Mouse (Mus musculus) CH12.LX (cell line): ENCODE results near the gene Tgds. TPM values are rescaled to one million over a fixed set of nuclear protein-coding genes. Genes with fewer than 3 reads are reported as not detected.

Source experiments
- DNase-seq: peaks from one replicate; pipeline ENCODE4 v3.0.0-alpha.2; 2013; ENCODE audit errors: extremely low read depth
- H3K27ac ChIP-seq: 2 replicates; pipeline ENCODE4 v1.5.1; 2012; ENCODE audit warnings: low read depth, mild to moderate bottlenecking, control low read depth, moderate library complexity; ENCODE audit not compliant: insufficient read depth
- H3K27me3 ChIP-seq: replicated peaks from 2 replicates; pipeline ENCODE3; 2012; ENCODE audit warnings: inconsistent platforms
- H3K36me3 ChIP-seq, 2 experiments: replicated peaks in 1 of 2; 2 replicates each; pipeline versions ENCODE3 to v1.6.1; 2012; ENCODE audit warnings: inconsistent platforms in 1 of 2, low read length in 1 of 2, mild to moderate bottlenecking in 1 of 2, mixed read lengths in 1 of 2, moderate library complexity in 1 of 2; ENCODE audit not compliant: control insufficient read depth in 1 of 2, insufficient read depth in 1 of 2
- H3K4me1 ChIP-seq, 2 experiments: 2 replicates each; pipeline ENCODE4 v1.6.1; 2012; ENCODE audit warnings: inconsistent platforms in 1 of 2, moderate library complexity in 1 of 2; ENCODE audit not compliant: insufficient read depth in 2 of 2, control insufficient read depth in 1 of 2
- H3K4me2 ChIP-seq: 2 replicates; pipeline ENCODE4 v1.6.1; 2012; ENCODE audit warnings: low read depth, mild to moderate bottlenecking, control low read depth; ENCODE audit not compliant: poor library complexity, insufficient read depth, severe bottlenecking
- H3K4me3 ChIP-seq, 3 experiments: fragments of 150-350 bp in 1 of 3; sonication (generic) in 1 of 3; replicated peaks in 1 of 3; 2 replicates each; pipeline versions ENCODE3 to v1.5.1; 2011 to 2012; ENCODE audit warnings: low read depth in 2 of 3, low read length in 2 of 3, mild to moderate bottlenecking in 2 of 3, moderate library complexity in 2 of 3, control low read depth in 1 of 3, improper control_type of control experiment in 1 of 3, inconsistent platforms in 1 of 3, mixed read lengths in 1 of 3; ENCODE audit not compliant: poor library complexity in 1 of 3
- H3K79me2 ChIP-seq: replicated peaks from 2 replicates; pipeline ENCODE4 v1.6.1; 2012; ENCODE audit warnings: mild to moderate bottlenecking, moderate library complexity; ENCODE audit not compliant: control insufficient read depth, poor library complexity, insufficient read depth, severe bottlenecking; ENCODE audit errors: extremely low read depth
- H3K9ac ChIP-seq: 2 replicates; pipeline ENCODE4 v1.6.1; 2012; ENCODE audit warnings: low read depth, mild to moderate bottlenecking, control low read depth, moderate library complexity; ENCODE audit not compliant: insufficient read depth
- H3K9me3 ChIP-seq: replicated peaks from 2 replicates; pipeline ENCODE3; 2012; ENCODE audit warnings: low read length, inconsistent platforms, mixed read lengths
- BHLHE40 ChIP-seq: IDR thresholded peaks from 2 replicates; pipeline ENCODE4 v1.6.1; 2011; ENCODE audit warnings: mild to moderate bottlenecking, low read depth, low read length, improper control_type of control experiment
- CHD2 ChIP-seq: IDR thresholded peaks from 2 replicates; pipeline ENCODE4 v1.6.1; 2011; ENCODE audit warnings: low read length, improper control_type of control experiment
- CTCF ChIP-seq, 2 experiments: IDR thresholded peaks in 1 of 2; conservative IDR thresholded peaks in 1 of 2; 2 replicates each; pipeline ENCODE4 v1.5.1; 2011 to 2012; ENCODE audit warnings: low read depth in 2 of 2, low read length in 2 of 2, improper control_type of control experiment in 1 of 2, inconsistent platforms in 1 of 2, mild to moderate bottlenecking in 1 of 2, moderate library complexity in 1 of 2
- E2F4 ChIP-seq: IDR thresholded peaks from 2 replicates; pipeline ENCODE4 v1.6.1; 2011; ENCODE audit warnings: low read depth, low read length, improper control_type of control experiment; ENCODE audit not compliant: insufficient replicate concordance
- ELF1 ChIP-seq: IDR thresholded peaks from 2 replicates; pipeline ENCODE4 v1.6.1; 2014; ENCODE audit warnings: low read depth, mild to moderate bottlenecking, inconsistent platforms, low read length, improper control_type of control experiment
- EP300 ChIP-seq: IDR thresholded peaks from 2 replicates; pipeline ENCODE4 v1.6.1; 2011; ENCODE audit warnings: low read length, improper control_type of control experiment
- ETS1 ChIP-seq: conservative IDR thresholded peaks from 2 replicates; pipeline ENCODE4 v1.6.1; 2012; ENCODE audit warnings: low read depth, mild to moderate bottlenecking, inconsistent platforms, low read length, improper control_type of control experiment, moderate library complexity
- GABPA ChIP-seq: IDR thresholded peaks from 2 replicates; pipeline ENCODE4 v1.6.1; 2012; ENCODE audit warnings: low read depth, low read length, improper control_type of control experiment, inconsistent platforms; ENCODE audit not compliant: insufficient replicate concordance
- HCFC1 ChIP-seq: IDR thresholded peaks from 2 replicates; pipeline ENCODE4 v1.6.1; 2012; ENCODE audit warnings: low read depth, mild to moderate bottlenecking, inconsistent platforms, low read length, improper control_type of control experiment
- JUN ChIP-seq: IDR thresholded peaks from 2 replicates; pipeline ENCODE4 v1.6.1; 2011; ENCODE audit warnings: low read depth, mild to moderate bottlenecking, low read length, improper control_type of control experiment, moderate library complexity; ENCODE audit not compliant: insufficient read depth
- JUND ChIP-seq: conservative IDR thresholded peaks from 2 replicates; pipeline ENCODE4 v1.6.1; 2011; ENCODE audit warnings: low read depth, low read length, improper control_type of control experiment
- KAT2A ChIP-seq: IDR thresholded peaks from 2 replicates; pipeline ENCODE4 v1.6.1; 2012; ENCODE audit warnings: low read length, improper control_type of control experiment, inconsistent platforms; ENCODE audit not compliant: insufficient replicate concordance
- MAFK ChIP-seq: IDR thresholded peaks from 2 replicates; pipeline ENCODE4 v1.6.1; 2011; ENCODE audit warnings: low read length, improper control_type of control experiment; ENCODE audit not compliant: insufficient replicate concordance
- MAX ChIP-seq: IDR thresholded peaks from 2 replicates; pipeline ENCODE4 v1.6.1; 2011; ENCODE audit warnings: low read length, improper control_type of control experiment
- MAZ ChIP-seq: IDR thresholded peaks from 2 replicates; pipeline ENCODE4 v1.6.1; 2012; ENCODE audit warnings: low read depth, mild to moderate bottlenecking, inconsistent platforms, low read length, improper control_type of control experiment, moderate library complexity
- MEF2A ChIP-seq: IDR thresholded peaks from 2 replicates; pipeline ENCODE4 v1.6.1; 2014; ENCODE audit warnings: low read depth, mild to moderate bottlenecking, inconsistent platforms, low read length, improper control_type of control experiment, borderline replicate concordance
- MXI1 ChIP-seq: IDR thresholded peaks from 2 replicates; pipeline ENCODE4 v1.6.1; 2011; ENCODE audit warnings: mild to moderate bottlenecking, low read depth, low read length, improper control_type of control experiment
- MYC ChIP-seq: IDR thresholded peaks from 2 replicates; pipeline ENCODE4 v1.6.1; 2011; ENCODE audit warnings: low read depth, mild to moderate bottlenecking, improper control_type of control experiment, low read length
- NELFE ChIP-seq: IDR thresholded peaks from 2 replicates; pipeline ENCODE4 v1.6.1; 2011; ENCODE audit warnings: low read depth, low read length, improper control_type of control experiment
- POLR2A ChIP-seq: IDR thresholded peaks from 2 replicates; pipeline ENCODE4 v1.6.1; 2011; ENCODE audit warnings: low read depth, mild to moderate bottlenecking, improper control_type of control experiment, low read length
- POLR2AphosphoS2 ChIP-seq: IDR thresholded peaks from 2 replicates; pipeline ENCODE4 v1.6.1; 2011; ENCODE audit warnings: low read depth, low read length, improper control_type of control experiment
- RAD21 ChIP-seq: IDR thresholded peaks from 2 replicates; pipeline ENCODE4 v1.6.1; 2011; ENCODE audit warnings: low read depth, mild to moderate bottlenecking, low read length, improper control_type of control experiment, moderate library complexity
- RCOR1 ChIP-seq: conservative IDR thresholded peaks from 2 replicates; pipeline ENCODE4 v1.6.1; 2012; ENCODE audit warnings: low read depth, mild to moderate bottlenecking, inconsistent platforms, low read length, improper control_type of control experiment
- SIN3A ChIP-seq: IDR thresholded peaks from 2 replicates; pipeline ENCODE4 v1.6.1; 2012; ENCODE audit warnings: low read length, improper control_type of control experiment, inconsistent platforms
- SMC3 ChIP-seq: IDR thresholded peaks from 2 replicates; pipeline ENCODE4 v1.6.1; 2011; ENCODE audit warnings: low read depth, low read length, improper control_type of control experiment
- TCF12 ChIP-seq: IDR thresholded peaks from 2 replicates; pipeline ENCODE4 v1.6.1; 2014; ENCODE audit warnings: low read depth, mild to moderate bottlenecking, inconsistent platforms, low read length, improper control_type of control experiment
- UBTF ChIP-seq: IDR thresholded peaks from 2 replicates; pipeline ENCODE4 v1.6.1; 2012; ENCODE audit warnings: low read depth, mild to moderate bottlenecking, inconsistent platforms, low read length, improper control_type of control experiment, moderate library complexity
- USF2 ChIP-seq: conservative IDR thresholded peaks from 2 replicates; pipeline ENCODE4 v1.6.1; 2011; ENCODE audit warnings: low read depth, low read length, improper control_type of control experiment
- ZC3H11A ChIP-seq: IDR thresholded peaks from 2 replicates; pipeline ENCODE4 v1.6.1; 2012; ENCODE audit warnings: low read depth, mild to moderate bottlenecking, inconsistent platforms, low read length, improper control_type of control experiment
- ZMIZ1 ChIP-seq: IDR thresholded peaks from 2 replicates; pipeline ENCODE4 v1.6.1; 2012; ENCODE audit warnings: low read depth, mild to moderate bottlenecking, inconsistent platforms, low read length, improper control_type of control experiment
- ZNF384 ChIP-seq: IDR thresholded peaks from 2 replicates; pipeline ENCODE4 v1.6.1; 2012; ENCODE audit warnings: low read depth, low read length, improper control_type of control experiment, inconsistent platforms
- dilution Hi-C: fragments of 300-500 bp; cut with MboI; formaldehyde crosslinking; loops from 2 replicates; pipeline ENCODE4 v1.14.3; 2020; ENCODE audit warnings: low sequenced_read_pairs; ENCODE audit not compliant: extremely low pct_unique_long_range_greater_than_20kb, extremely low pct_ligation_motif_present
- in situ Hi-C: fragments of 300-500 bp; cut with MboI; formaldehyde crosslinking; loops from 3 replicates; pipeline ENCODE4 v1.14.3; 2019; ENCODE audit warnings: low sequenced_read_pairs, low pct_ligation_motif_present, low pct_unique_long_range_greater_than_20kb, mixed read lengths
- polyA plus RNA-seq: library from polyadenylated mRNA; unstranded; fragments of >175 nt; gene quantifications from 2 replicates; pipeline ENCODE4 v1.2.1, GENCODE M21; 2012; ENCODE audit warnings: low read depth; ENCODE audit not compliant: insufficient read length
- total RNA-seq, 2 experiments: library from RNA; depleted of rRNA; stranded (reverse); fragments of 300-350 nt in 1 of 2; fragments of >200 nt in 1 of 2; gene quantifications; 2 replicates each; pipeline ENCODE4 v1.2.3; 2012 to 2014

Tgds gene
- total and polyA plus RNA-seq, 3 experiments = 18.6 to 29.4 (median 19.5) TPM

- no peak overlapping the region for H3K27ac ChIP-seq
- H3K4me2 ChIP-seq = peak overlapping the region; percentile 88
- peak overlapping the region; percentile 58 for H3K9ac ChIP-seq
- in situ Hi-C loops (loop anchor here (5.0 kb wide), 1 partner anchor 47 kb away; the partner anchor contains the start of gene Gpr180), dilution Hi-C loops (no loop called here)
- H3K9me3 ChIP-seq = no peaks in the 10 kb centered on the region
- peaks cover 13 to 36% of the 10 kb centered on the region in 2 experiments for H3K4me1 ChIP-seq
- no peaks in the 10 kb centered on the region for H3K79me2 ChIP-seq
- TF ChIP-seq MXI1 (peak; percentile 59; the same call in 1 of the 2 replicates), KAT2A (no peak)
- no peak for DNase-seq
- no peaks in the 10 kb centered on the region for H3K36me3 ChIP-seq
- peak overlapping the region; percentile 82 to 91 (median 85) for H3K4me3 ChIP-seq
- peaks cover 8% of the 10 kb centered on the region for H3K27me3 ChIP-seq
Observed at GRCm38 (mm10) chr14:118089806-118090392, 42.7 kb downstream of the Tgds start.

- H3K4me2 ChIP-seq = peak overlapping the region; percentile 88
- peak overlapping the region; percentile 58 for H3K9ac ChIP-seq
- dilution Hi-C loops = no loop called here
- TF ChIP-seq E2F4 = peak; percentile 79; the same call in 1 of the 2 replicates
- TF ChIP-seq JUND = no peak
- TF ChIP-seq JUN = no peak
- no peak for TF ChIP-seq ZMIZ1
- no peak for TF ChIP-seq UBTF
- no peak for TF ChIP-seq MEF2A
- TF ChIP-seq ELF1 = peak; percentile 98
- TF ChIP-seq RAD21 = no peak
- TF ChIP-seq POLR2AphosphoS2 = no peak
- 0 out of 2 replicates have a peak, but pooled peaks have one; percentile 33 for TF ChIP-seq MAZ
- no peak for TF ChIP-seq ETS1
- no peak for TF ChIP-seq SMC3
- no peak; the same call in 1 of the 2 replicates for TF ChIP-seq SIN3A
- TF ChIP-seq POLR2A = peak; percentile 53; the same call in 1 of the 2 replicates
- TF ChIP-seq RCOR1 = no peak
- no peak for TF ChIP-seq NELFE
- TF ChIP-seq ZC3H11A = no peak
- peak; percentile 92 for TF ChIP-seq MAFK
- no peak for TF ChIP-seq MYC
- no peak for TF ChIP-seq GABPA
- no peak for TF ChIP-seq BHLHE40
- peak; percentile 47; the same call in 1 of the 2 replicates for TF ChIP-seq HCFC1
- no peak for TF ChIP-seq ZNF384
- TF ChIP-seq EP300 = no peak
- 0 out of 2 replicates have a peak, but pooled peaks have one; percentile 54 for TF ChIP-seq TCF12
- TF ChIP-seq CHD2 = no peak
- no peak for TF ChIP-seq USF2
- no peak for TF ChIP-seq MAX
- no peak for TF ChIP-seq CTCF (conservative IDR thresholded peaks at IDR 0.05 in 1 of 2, IDR thresholded peaks at IDR 0.05 in 1 of 2; ENCODE audit: low read depth in 2 of 2, low read length in 2 of 2)
- peak; percentile 78; the same call in 1 of the 2 replicates for TF ChIP-seq KAT2A
Observed at GRCm38 (mm10) chr14:118089215-118089805, 43.2 kb downstream of the Tgds start.

More at GRCm38 (mm10) chr14:118089215-118089805, 43.2 kb downstream of the Tgds start:
- H3K27ac ChIP-seq = peak overlapping the region; percentile 37; the same call in 1 of the 2 replicates
- H3K9me3 ChIP-seq = no peaks in the 10 kb centered on the region
- no peaks in the 10 kb centered on the region for H3K36me3 ChIP-seq
- no peaks in the 10 kb centered on the region for H3K79me2 ChIP-seq
- DNase-seq = peak; percentile 86
- H3K27me3 ChIP-seq = peaks cover 8% of the 10 kb centered on the region
- in situ Hi-C loops = loop anchor here (5.0 kb wide), 1 partner anchor 48 kb away; the partner anchor contains the start of gene Gpr180
- peak overlapping the region; percentile 82 to 91 (median 85) for H3K4me3 ChIP-seq
- H3K4me1 ChIP-seq = peaks cover 14 to 42% of the 10 kb centered on the region in 2 experiments
